Mouse (Mus musculus): ENCODE results near the gene Magel2. TPM values are rescaled to one million over a fixed set of nuclear protein-coding genes. Genes with fewer than 3 reads are reported as not detected.

Magel2 gene
- 0.62 and 0.94 TPM in 2 replicates for polyA plus RNA-seq (2011; ENCODE audit: insufficient read depth, insufficient read length, low read depth, missing spikeins)

DNA sequence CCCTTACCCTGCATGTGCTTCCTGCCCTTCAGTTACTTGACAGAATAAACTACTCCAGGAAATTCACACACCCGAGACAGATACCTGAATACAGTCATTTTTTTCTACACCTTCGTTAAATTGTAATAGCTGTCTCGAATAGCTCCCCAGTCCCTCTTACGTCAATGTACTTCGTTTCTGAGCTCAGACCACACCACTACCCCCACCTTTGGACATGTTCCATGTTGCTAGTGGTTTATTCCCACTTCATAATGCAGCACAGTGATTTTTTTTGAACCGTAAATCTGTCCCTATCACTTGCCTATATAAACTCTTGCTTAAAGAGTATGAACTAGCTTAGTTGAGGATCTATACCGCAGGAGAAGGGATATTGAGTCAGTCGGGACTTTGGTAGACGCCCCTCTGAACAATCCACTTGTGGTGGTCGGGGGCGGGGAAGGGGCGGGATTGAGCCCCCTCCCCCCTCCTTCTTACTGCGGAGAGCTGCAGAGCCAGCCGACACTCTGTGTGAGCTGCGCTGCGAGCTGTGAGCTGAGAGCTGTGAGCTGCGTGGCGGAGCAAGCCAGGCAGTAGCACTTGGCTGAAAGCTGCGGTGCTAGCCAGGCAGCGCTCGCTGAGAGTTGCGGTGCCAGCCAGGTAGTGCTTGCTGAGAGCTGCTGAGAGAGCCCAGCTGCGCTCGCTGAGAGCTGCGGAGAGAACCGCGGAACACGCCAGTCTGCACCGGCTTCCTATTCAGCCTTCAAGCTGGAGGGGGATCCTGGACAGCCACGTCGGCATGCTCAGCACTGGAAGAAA is at the start of gene Magel2:
Magel2 (plus strand) TSS at position 501 of the 795 bp plus-strand sequence.
- Histone ChIP-seq H3K36me3 (ENCODE audit: control insufficient read depth, insufficient read depth, low read length, poor library complexity, severe bottlenecking) (no peaks in the 10 kb centered on the region), H3K4me1 (ENCODE audit: control insufficient read depth, insufficient read depth, low read length) (no peaks in the 10 kb centered on the region), H3K27ac (ENCODE audit: insufficient read depth, low read length) (no peak within 1 kb of the TSS), H3K9ac (ENCODE audit: low read depth, poor library complexity, severe bottlenecking) (peak within 1 kb of the TSS; percentile 19), H3K4me3 (ENCODE audit: low read depth, low read length) (peak within 1 kb of the TSS; percentile 62), H3K27me3 (ENCODE audit: control insufficient read depth, insufficient read depth, low read length, poor library complexity, severe bottlenecking) (0 out of 2 replicates have a peak, but pooled peaks cover 3% of the 10 kb centered on the region), H3K9me3 (replicated peaks; ENCODE audit: control insufficient read depth, insufficient read depth, low read length, poor library complexity, severe bottlenecking) (no peaks in the 10 kb centered on the region)
- TF ChIP-seq EP300 (IDR thresholded peaks at IDR 0.05; ENCODE audit: insufficient read depth, low read depth, low read length) (no peak), CTCF (IDR thresholded peaks at IDR 0.05; ENCODE audit: low read depth, low read length) (no peak), POLR2A (IDR thresholded peaks at IDR 0.05; ENCODE audit: insufficient read depth, low read length) (peak; percentile 61)

- no peaks in the 10 kb centered on the region for H3K36me3 ChIP-seq (ENCODE audit: control insufficient read depth, insufficient read depth, low read length, poor library complexity, severe bottlenecking)
- TF ChIP-seq POLR2A (IDR thresholded peaks at IDR 0.05; ENCODE audit: insufficient read depth, low read length): no peak
- no peak for TF ChIP-seq EP300 (IDR thresholded peaks at IDR 0.05; ENCODE audit: insufficient read depth, low read depth, low read length)
- TF ChIP-seq CTCF (IDR thresholded peaks at IDR 0.05; ENCODE audit: low read depth, low read length): no peak
Observed at GRCm38 (mm10) chr7:62345411-62345810, 31.4 kb upstream of the Magel2 start.

DNA sequence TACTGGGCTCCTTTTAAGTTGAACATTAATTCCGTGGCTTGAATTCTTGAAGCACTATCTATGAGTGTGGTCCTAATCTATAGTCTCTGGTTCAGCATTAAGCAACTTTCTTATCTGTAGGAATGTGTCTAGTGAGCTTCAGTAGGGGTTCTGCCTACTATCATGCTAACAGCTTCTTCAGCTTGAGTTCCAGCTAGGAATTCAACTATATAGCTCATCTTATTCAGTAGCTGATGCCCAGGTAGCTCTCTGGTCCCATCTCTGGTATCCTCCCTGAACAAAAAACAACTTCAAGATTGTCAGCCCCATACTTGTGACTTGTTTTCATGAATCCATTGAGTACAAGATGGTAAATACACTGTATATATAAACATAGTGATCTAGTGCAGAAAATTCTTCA is 30.5 kb upstream of the Magel2 start, which contains the start of gene Ndn:
Ndn (plus strand) TSS at position 301 of the 400 bp plus-strand sequence.
- no peak within 1 kb of the TSS for H3K9ac ChIP-seq (ENCODE audit: low read depth, poor library complexity, severe bottlenecking)
- H3K27ac ChIP-seq (ENCODE audit: insufficient read depth, low read length): no peak within 1 kb of the TSS
- no peaks in the 10 kb centered on the region for H3K36me3 ChIP-seq (ENCODE audit: control insufficient read depth, insufficient read depth, low read length, poor library complexity, severe bottlenecking)
- H3K4me3 ChIP-seq (ENCODE audit: low read depth, low read length): no peak within 1 kb of the TSS
- no peak for TF ChIP-seq CTCF (IDR thresholded peaks at IDR 0.05; ENCODE audit: low read depth, low read length)
- TF ChIP-seq POLR2A (IDR thresholded peaks at IDR 0.05; ENCODE audit: insufficient read depth, low read length): no peak
- no peak for TF ChIP-seq EP300 (IDR thresholded peaks at IDR 0.05; ENCODE audit: insufficient read depth, low read depth, low read length)
- no peaks in the 10 kb centered on the region for H3K9me3 ChIP-seq (replicated peaks; ENCODE audit: control insufficient read depth, insufficient read depth, low read length, poor library complexity, severe bottlenecking)
- no peaks in the 10 kb centered on the region for H3K4me1 ChIP-seq (ENCODE audit: control insufficient read depth, insufficient read depth, low read length)
- no peaks in the 10 kb centered on the region for H3K27me3 ChIP-seq (ENCODE audit: control insufficient read depth, insufficient read depth, low read length, poor library complexity, severe bottlenecking)

More at GRCm38 (mm10) chr7:62345411-62345810, 31.4 kb upstream of the Magel2 start:
- Histone ChIP-seq H3K9ac (ENCODE audit: low read depth, poor library complexity, severe bottlenecking) (no peak overlapping the region), H3K27me3 (ENCODE audit: control insufficient read depth, insufficient read depth, low read length, poor library complexity, severe bottlenecking) (no peaks in the 10 kb centered on the region), H3K4me3 (ENCODE audit: low read depth, low read length) (no peak overlapping the region), H3K4me1 (ENCODE audit: control insufficient read depth, insufficient read depth, low read length) (no peaks in the 10 kb centered on the region), H3K27ac (ENCODE audit: insufficient read depth, low read length) (no peak overlapping the region), H3K9me3 (replicated peaks; ENCODE audit: control insufficient read depth, insufficient read depth, low read length, poor library complexity, severe bottlenecking) (no peaks in the 10 kb centered on the region)

GRCm38 (mm10) chr7:62348106-62348803 is 28.6 kb upstream of the Magel2 start:
- Histone ChIP-seq H3K27me3 (ENCODE audit: control insufficient read depth, insufficient read depth, low read length, poor library complexity, severe bottlenecking) (no peaks in the 10 kb centered on the region), H3K4me1 (ENCODE audit: control insufficient read depth, insufficient read depth, low read length) (no peaks in the 10 kb centered on the region), H3K4me3 (ENCODE audit: low read depth, low read length) (peak overlapping the region; percentile 94), H3K36me3 (ENCODE audit: control insufficient read depth, insufficient read depth, low read length, poor library complexity, severe bottlenecking) (no peaks in the 10 kb centered on the region), H3K27ac (ENCODE audit: insufficient read depth, low read length) (no peak overlapping the region), H3K9ac (ENCODE audit: low read depth, poor library complexity, severe bottlenecking) (peak overlapping the region; percentile 23), H3K9me3 (replicated peaks; ENCODE audit: control insufficient read depth, insufficient read depth, low read length, poor library complexity, severe bottlenecking) (no peaks in the 10 kb centered on the region)
- TF ChIP-seq POLR2A (IDR thresholded peaks at IDR 0.05; ENCODE audit: insufficient read depth, low read length) (no peak), CTCF (IDR thresholded peaks at IDR 0.05; ENCODE audit: low read depth, low read length) (no peak), EP300 (IDR thresholded peaks at IDR 0.05; ENCODE audit: insufficient read depth, low read depth, low read length) (no peak)

GRCm38 (mm10) chr7:62348804-62349190 is 28.0 kb upstream of the Magel2 start:
- Histone ChIP-seq H3K27me3 (ENCODE audit: control insufficient read depth, insufficient read depth, low read length, poor library complexity, severe bottlenecking) (no peaks in the 10 kb centered on the region), H3K4me3 (ENCODE audit: low read depth, low read length) (peak overlapping the region; percentile 94), H3K36me3 (ENCODE audit: control insufficient read depth, insufficient read depth, low read length, poor library complexity, severe bottlenecking) (no peaks in the 10 kb centered on the region), H3K9ac (ENCODE audit: low read depth, poor library complexity, severe bottlenecking) (peak overlapping the region; percentile 23; the same call in 1 of the 2 replicates), H3K9me3 (replicated peaks; ENCODE audit: control insufficient read depth, insufficient read depth, low read length, poor library complexity, severe bottlenecking) (no peaks in the 10 kb centered on the region), H3K4me1 (ENCODE audit: control insufficient read depth, insufficient read depth, low read length) (no peaks in the 10 kb centered on the region), H3K27ac (ENCODE audit: insufficient read depth, low read length) (no peak overlapping the region)
- no peak for TF ChIP-seq EP300 (IDR thresholded peaks at IDR 0.05; ENCODE audit: insufficient read depth, low read depth, low read length)
- no peak for TF ChIP-seq CTCF (IDR thresholded peaks at IDR 0.05; ENCODE audit: low read depth, low read length)
- TF ChIP-seq POLR2A (IDR thresholded peaks at IDR 0.05; ENCODE audit: insufficient read depth, low read length): no peak
